Mouse (Mus musculus): ENCODE data around the gene Naa11. TPM values are rescaled to one million over a fixed set of nuclear protein-coding genes. Genes with fewer than 3 reads are reported as not detected.

Naa11 gene
- total and polyA plus RNA-seq, 2 experiments from 2014 or later: 0.04 TPM; not detected in 1

DNA sequence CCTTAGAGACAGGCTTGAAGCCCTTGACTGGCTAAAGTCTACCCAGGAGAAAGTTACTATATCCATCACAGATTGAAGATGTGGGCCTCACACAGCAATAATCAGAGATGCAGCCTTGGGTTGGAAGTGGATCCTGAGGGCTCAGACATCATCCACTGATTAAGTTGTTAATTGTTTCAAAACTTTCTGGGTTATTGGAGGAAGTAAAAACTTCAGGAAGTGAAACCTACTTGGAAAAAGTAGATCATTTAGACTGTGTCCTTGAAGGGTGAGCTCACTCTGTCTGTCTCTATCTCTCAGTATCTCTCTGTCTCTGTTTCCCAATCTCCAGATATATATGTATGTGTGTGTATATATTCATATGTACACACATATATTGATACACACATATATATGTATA is 47.0 kb downstream of the Naa11 start:
- no peak overlapping the region for H3K9ac ChIP-seq (replicated peaks; ENCODE audit: low read depth, low read length)
- H3K27me3 ChIP-seq (ENCODE audit: control insufficient read depth, insufficient read depth, low read length): no peaks in the 10 kb centered on the region
- no peak for DNase-seq (ENCODE audit: low spot score)
- H3K4me1 ChIP-seq (ENCODE audit: control insufficient read depth, insufficient read depth): no peaks in the 10 kb centered on the region
- H3K4me3 ChIP-seq (ENCODE audit: low read depth, low read length): no peak overlapping the region
- H3K27ac ChIP-seq (ENCODE audit: low read depth): no peak overlapping the region
- H3K9me3 ChIP-seq (replicated peaks; ENCODE audit: control insufficient read depth, low read length): no peaks in the 10 kb centered on the region
- no peak for TF ChIP-seq EP300 (IDR thresholded peaks at IDR 0.05; ENCODE audit: low read depth)
- no peak for TF ChIP-seq CTCF (IDR thresholded peaks at IDR 0.05; ENCODE audit: low read depth)
- ATAC-seq (ENCODE audit: insufficient read depth, low read depth): no peak
- no peaks in the 10 kb centered on the region for H3K36me3 ChIP-seq (replicated peaks; ENCODE audit: control insufficient read depth, insufficient read depth, low read length)
- no peak overlapping the region for H3K4me2 ChIP-seq (ENCODE audit: low read depth, low read length)

DNA sequence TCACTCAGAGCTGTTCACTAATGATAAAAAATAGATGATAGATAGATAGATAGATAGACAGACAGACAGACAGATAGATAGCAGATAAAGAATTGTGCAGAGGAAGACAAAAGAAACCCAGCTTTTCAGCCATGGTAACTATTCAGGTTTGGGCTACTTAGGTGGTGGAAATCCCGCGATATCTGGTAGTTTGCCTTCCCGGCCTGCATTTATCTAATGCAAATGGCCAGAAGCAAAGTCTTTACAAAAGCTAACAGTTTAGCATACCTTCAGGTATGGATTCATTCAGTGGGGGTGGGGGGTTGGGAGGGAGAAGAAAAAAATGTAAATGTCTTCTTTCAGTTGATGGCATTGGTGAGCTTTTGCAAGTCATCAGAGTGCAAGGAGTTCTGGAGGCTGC is 48.0 kb downstream of the Naa11 start:
- no peaks in the 10 kb centered on the region for H3K27me3 ChIP-seq (ENCODE audit: control insufficient read depth, insufficient read depth, low read length)

GRCm38 (mm10) chr5:97334794-97335193 is 57.4 kb downstream of the Naa11 start:
- Histone ChIP-seq H3K4me3 (ENCODE audit: low read depth, low read length) (no peak overlapping the region), H3K4me1 (ENCODE audit: control insufficient read depth, insufficient read depth) (no peaks in the 10 kb centered on the region), H3K27ac (ENCODE audit: low read depth) (no peak overlapping the region), H3K9me3 (replicated peaks; ENCODE audit: control insufficient read depth, low read length) (no peaks in the 10 kb centered on the region), H3K36me3 (replicated peaks; ENCODE audit: control insufficient read depth, insufficient read depth, low read length) (no peaks in the 10 kb centered on the region), H3K4me2 (ENCODE audit: low read depth, low read length) (no peak overlapping the region), H3K27me3 (ENCODE audit: control insufficient read depth, insufficient read depth, low read length) (no peaks in the 10 kb centered on the region), H3K9ac (replicated peaks; ENCODE audit: low read depth, low read length) (no peak overlapping the region)
- TF ChIP-seq CTCF (IDR thresholded peaks at IDR 0.05; ENCODE audit: low read depth) (no peak), EP300 (IDR thresholded peaks at IDR 0.05; ENCODE audit: low read depth) (no peak)
- 19% methylated on average over 3 of the region's 3 CpGs for WGBS
- ATAC-seq (ENCODE audit: insufficient read depth, low read depth) (peak; percentile 66), DNase-seq (ENCODE audit: low spot score) (peak; percentile 34)

More for the DNA sequence above, 48.0 kb downstream of the Naa11 start:
- 88% methylated on average over 3 of the region's 3 CpGs for WGBS
- Histone ChIP-seq H3K9me3 (replicated peaks; ENCODE audit: control insufficient read depth, low read length) (no peaks in the 10 kb centered on the region), H3K36me3 (replicated peaks; ENCODE audit: control insufficient read depth, insufficient read depth, low read length) (no peaks in the 10 kb centered on the region), H3K4me3 (ENCODE audit: low read depth, low read length) (no peak overlapping the region), H3K27ac (ENCODE audit: low read depth) (no peak overlapping the region), H3K4me2 (ENCODE audit: low read depth, low read length) (no peak overlapping the region), H3K9ac (replicated peaks; ENCODE audit: low read depth, low read length) (no peak overlapping the region), H3K4me1 (ENCODE audit: control insufficient read depth, insufficient read depth) (no peaks in the 10 kb centered on the region)
- TF ChIP-seq EP300 (IDR thresholded peaks at IDR 0.05; ENCODE audit: low read depth) (no peak), CTCF (IDR thresholded peaks at IDR 0.05; ENCODE audit: low read depth) (no peak)
- ATAC-seq (ENCODE audit: insufficient read depth, low read depth) (no peak), DNase-seq (ENCODE audit: low spot score) (no peak)

Other genes starting within 250 kb of the Naa11 start
- gene Gk2, start 64.6 kb upstream of the Naa11 start, total RNA-seq (2014; rRNA removed; ENCODE audit: low replicate concordance): not detected in 2 replicates
- not detected in 2 replicates for gene Gk2, start 64.6 kb upstream of the Naa11 start, polyA plus RNA-seq (2015; fragmentation: Nextera tagmentation; extraction: Ambion mirVana)